Mouse (Mus musculus) macrophage (primary cell): ENCODE results near the gene Ccnk. TPM values are rescaled to one million over a fixed set of nuclear protein-coding genes. Genes with fewer than 3 reads are reported as not detected.

Experiments
- polyA plus RNA-seq: library from polyadenylated mRNA; stranded (reverse); fragments of 250-400 nt; gene quantifications from 3 replicates; pipeline ENCODE4 v1.2.4, GENCODE M21; 2018; ENCODE audit warnings: inconsistent platforms

Gene Ccnk
- polyA plus RNA-seq, 1 experiment from 2014 or later, result 59.6 TPM

Other genes starting within 250 kb of the Ccnk start
- not detected in 3 replicates for gene Bcl11b, start 176.0 kb upstream of the Ccnk start, polyA plus RNA-seq
- gene Setd3, start 265 bp upstream of the Ccnk start, polyA plus RNA-seq, result 75.0 to 121 TPM (median 84.4 TPM) in 3 replicates
- 0.05 to 0.14 TPM (median 0.06 TPM) in 3 replicates for gene Ccdc85c, start 95.8 kb downstream of the Ccnk start, polyA plus RNA-seq
- gene Hhipl1, start 126.7 kb downstream of the Ccnk start, polyA plus RNA-seq, result not detected in 3 replicates
- gene Cyp46a1, start 154.8 kb downstream of the Ccnk start, polyA plus RNA-seq, result not detected in 3 replicates
- gene Eml1, start 191.4 kb downstream of the Ccnk start, polyA plus RNA-seq, result not detected in 3 replicates